Mouse (Mus musculus) bone marrow, adult 2 months (tissue): ENCODE results near the gene Etnk1.

Experiments
- CTCF ChIP-seq: fragments of 200-500 bp; IDR thresholded peaks from 2 replicates; pipeline ENCODE4 v1.5.1; 2011; ENCODE audit warnings: low read length, control low read depth; ENCODE audit not compliant: control insufficient read depth, insufficient read depth
- POLR2A ChIP-seq: fragments of 200-500 bp; IDR thresholded peaks from 2 replicates; pipeline ENCODE4 v1.6.1; 2011; ENCODE audit warnings: low read depth, mild to moderate bottlenecking, control low read depth, low read length, borderline replicate concordance; ENCODE audit not compliant: control insufficient read depth

DNA sequence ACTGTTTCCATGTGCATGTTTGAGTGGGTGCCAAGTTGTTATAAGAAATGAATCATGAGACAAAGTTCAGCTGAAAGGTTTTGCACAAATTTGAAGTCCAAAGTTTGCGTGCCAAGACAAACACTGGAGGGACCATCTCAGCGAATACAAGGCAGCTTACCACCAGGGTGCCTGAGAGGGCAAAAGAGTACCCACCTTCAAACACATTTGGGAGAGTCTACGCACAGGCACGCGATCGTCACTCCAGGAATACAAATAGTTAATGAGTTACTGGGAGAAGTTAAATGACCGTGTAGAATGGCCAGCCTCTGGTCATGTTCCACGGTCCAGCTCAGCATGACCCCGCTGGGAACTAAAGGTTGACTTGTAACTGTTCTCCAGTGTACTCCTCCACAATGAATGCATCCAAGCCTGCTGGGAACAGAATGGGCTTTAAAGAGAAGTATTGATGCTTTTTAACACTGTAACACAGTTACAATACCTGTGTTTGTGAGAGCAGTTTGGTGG is 14.6 kb upstream of the Etnk1 start:
- no peak for TF ChIP-seq CTCF
- no peak for TF ChIP-seq POLR2A
